Mouse (Mus musculus): ENCODE results near the gene Baz2b.

- TF ChIP-seq CTCF (conservative IDR thresholded peaks at IDR 0.05; ENCODE audit: insufficient read depth, insufficient read length, low read depth, low read length) (no peak), POLR2A (IDR thresholded peaks at IDR 0.05; ENCODE audit: low read depth, low read length) (no peak)
Measured at GRCm38 (mm10) chr2:60216547-60217153, 7.0 kb upstream of the Baz2b start.
